Mouse (Mus musculus): ENCODE measurements around the gene Abi3. TPM values are rescaled to one million over a fixed set of nuclear protein-coding genes. Genes with fewer than 3 reads are reported as not detected.

Gene Abi3
- polyA plus RNA-seq, 1 experiment from 2014 or later, result 3.9 TPM

- no peak overlapping the region for H3K27ac ChIP-seq (ENCODE audit: low read depth, low read length)
- H3K9me3 ChIP-seq (ENCODE audit: control insufficient read depth, low read length), result no peaks in the 10 kb centered on the region
- no peaks in the 10 kb centered on the region for H3K36me3 ChIP-seq (ENCODE audit: control insufficient read depth, insufficient read depth, low read length)
- H3K9ac ChIP-seq (ENCODE audit: low read depth, low read length), result no peak overlapping the region
- no peak for ATAC-seq (ENCODE audit: low FRiP score, low TSS enrichment)
- no peak overlapping the region for H3K4me2 ChIP-seq (replicated peaks; ENCODE audit: low read depth, low read length)
- H3K27me3 ChIP-seq (ENCODE audit: control insufficient read depth, insufficient read depth, low read length), result peaks cover 57% of the 10 kb centered on the region
- 0 out of 2 replicates have a peak overlapping the region, but pooled peaks have one; percentile 14 for H3K4me3 ChIP-seq (ENCODE audit: low read length)
- peaks cover 32% of the 10 kb centered on the region for H3K4me1 ChIP-seq (ENCODE audit: control insufficient read depth, insufficient read depth, low read length)
- 16% methylated on average over 15 of the region's 15 CpGs for WGBS
Observed at GRCm38 (mm10) chr11:95834742-95835710, 7.2 kb downstream of the Abi3 start.

GRCm38 (mm10) chr11:95834143-95834667 lies 8.1 kb downstream of the Abi3 start:
- no peak overlapping the region for H3K9ac ChIP-seq (ENCODE audit: low read depth, low read length)
- no peak for ATAC-seq (ENCODE audit: low FRiP score, low TSS enrichment)
- 4% methylated on average over 21 of the region's 22 CpGs for WGBS
- peak overlapping the region; percentile 14 for H3K4me3 ChIP-seq (ENCODE audit: low read length)
- H3K36me3 ChIP-seq (ENCODE audit: control insufficient read depth, insufficient read depth, low read length), result no peaks in the 10 kb centered on the region
- no peaks in the 10 kb centered on the region for H3K9me3 ChIP-seq (ENCODE audit: control insufficient read depth, low read length)
- no peak overlapping the region; the same call in 1 of the 2 replicates for H3K4me2 ChIP-seq (replicated peaks; ENCODE audit: low read depth, low read length)
- peaks cover 65% of the 10 kb centered on the region for H3K27me3 ChIP-seq (ENCODE audit: control insufficient read depth, insufficient read depth, low read length)
- H3K4me1 ChIP-seq (ENCODE audit: control insufficient read depth, insufficient read depth, low read length), result peaks cover 32% of the 10 kb centered on the region
- no peak overlapping the region for H3K27ac ChIP-seq (ENCODE audit: low read depth, low read length)

- H3K27ac ChIP-seq (ENCODE audit: low read depth, low read length), result no peak overlapping the region
- H3K27me3 ChIP-seq (ENCODE audit: control insufficient read depth, insufficient read depth, low read length), result peaks cover 70% of the 10 kb centered on the region
- peak overlapping the region; percentile 14 for H3K4me3 ChIP-seq (ENCODE audit: low read length)
- no peaks in the 10 kb centered on the region for H3K36me3 ChIP-seq (ENCODE audit: control insufficient read depth, insufficient read depth, low read length)
- no peak overlapping the region for H3K4me2 ChIP-seq (replicated peaks; ENCODE audit: low read depth, low read length)
- no peak for ATAC-seq (ENCODE audit: low FRiP score, low TSS enrichment)
- H3K4me1 ChIP-seq (ENCODE audit: control insufficient read depth, insufficient read depth, low read length), result peaks cover 32% of the 10 kb centered on the region
- WGBS, result 10% methylated on average over 18 of the region's 18 CpGs
- no peak overlapping the region for H3K9ac ChIP-seq (ENCODE audit: low read depth, low read length)
- H3K9me3 ChIP-seq (ENCODE audit: control insufficient read depth, low read length), result no peaks in the 10 kb centered on the region
Observed at GRCm38 (mm10) chr11:95833631-95834142, 8.6 kb downstream of the Abi3 start.

GRCm38 (mm10) chr11:95833006-95833570 lies 9.2 kb downstream of the Abi3 start:
- H3K9ac ChIP-seq (ENCODE audit: low read depth, low read length), result no peak overlapping the region
- no peak overlapping the region for H3K4me3 ChIP-seq (ENCODE audit: low read length)
- peaks cover 76% of the 10 kb centered on the region for H3K27me3 ChIP-seq (ENCODE audit: control insufficient read depth, insufficient read depth, low read length)
- no peaks in the 10 kb centered on the region for H3K9me3 ChIP-seq (ENCODE audit: control insufficient read depth, low read length)
- peaks cover 32% of the 10 kb centered on the region for H3K4me1 ChIP-seq (ENCODE audit: control insufficient read depth, insufficient read depth, low read length)
- no peak overlapping the region for H3K4me2 ChIP-seq (replicated peaks; ENCODE audit: low read depth, low read length)
- no peaks in the 10 kb centered on the region for H3K36me3 ChIP-seq (ENCODE audit: control insufficient read depth, insufficient read depth, low read length)
- WGBS, result 22% methylated on average over 8 of the region's 8 CpGs
- H3K27ac ChIP-seq (ENCODE audit: low read depth, low read length), result no peak overlapping the region
- no peak for ATAC-seq (ENCODE audit: low FRiP score, low TSS enrichment)

- Histone ChIP-seq H3K4me3 (ENCODE audit: low read length) (no peak overlapping the region), H3K36me3 (ENCODE audit: control insufficient read depth, insufficient read depth, low read length) (no peaks in the 10 kb centered on the region), H3K9ac (ENCODE audit: low read depth, low read length) (no peak overlapping the region), H3K27me3 (ENCODE audit: control insufficient read depth, insufficient read depth, low read length) (peaks cover 80% of the 10 kb centered on the region), H3K4me1 (ENCODE audit: control insufficient read depth, insufficient read depth, low read length) (peaks cover 32% of the 10 kb centered on the region), H3K27ac (ENCODE audit: low read depth, low read length) (no peak overlapping the region), H3K9me3 (ENCODE audit: control insufficient read depth, low read length) (no peaks in the 10 kb centered on the region), H3K4me2 (replicated peaks; ENCODE audit: low read depth, low read length) (no peak overlapping the region)
- ATAC-seq (ENCODE audit: low FRiP score, low TSS enrichment), result no peak
- WGBS, result 43% methylated on average over 18 of the region's 18 CpGs
Observed at GRCm38 (mm10) chr11:95832129-95833005, 9.9 kb downstream of the Abi3 start.

- Histone ChIP-seq H3K27me3 (ENCODE audit: control insufficient read depth, insufficient read depth, low read length) (peaks cover 86% of the 10 kb centered on the region), H3K9me3 (ENCODE audit: control insufficient read depth, low read length) (no peaks in the 10 kb centered on the region), H3K9ac (ENCODE audit: low read depth, low read length) (no peak overlapping the region), H3K27ac (ENCODE audit: low read depth, low read length) (no peak overlapping the region), H3K36me3 (ENCODE audit: control insufficient read depth, insufficient read depth, low read length) (no peaks in the 10 kb centered on the region), H3K4me3 (ENCODE audit: low read length) (no peak overlapping the region), H3K4me1 (ENCODE audit: control insufficient read depth, insufficient read depth, low read length) (peaks cover 26% of the 10 kb centered on the region), H3K4me2 (replicated peaks; ENCODE audit: low read depth, low read length) (no peak overlapping the region)
- no peak for ATAC-seq (ENCODE audit: low FRiP score, low TSS enrichment)
- 7% methylated on average over 14 of the region's 15 CpGs for WGBS
Observed at GRCm38 (mm10) chr11:95831641-95832040, 10.6 kb downstream of the Abi3 start.

- H3K9me3 ChIP-seq (ENCODE audit: control insufficient read depth, low read length), result no peaks in the 10 kb centered on the region
- no peak for ATAC-seq (ENCODE audit: low FRiP score, low TSS enrichment)
- H3K4me3 ChIP-seq (ENCODE audit: low read length), result peak overlapping the region; percentile 32
- H3K4me1 ChIP-seq (ENCODE audit: control insufficient read depth, insufficient read depth, low read length), result peaks cover 26% of the 10 kb centered on the region
- H3K4me2 ChIP-seq (replicated peaks; ENCODE audit: low read depth, low read length), result peak overlapping the region; percentile 38
- no peaks in the 10 kb centered on the region for H3K36me3 ChIP-seq (ENCODE audit: control insufficient read depth, insufficient read depth, low read length)
- H3K9ac ChIP-seq (ENCODE audit: low read depth, low read length), result peak overlapping the region; percentile 23; the same call in 1 of the 2 replicates
- H3K27me3 ChIP-seq (ENCODE audit: control insufficient read depth, insufficient read depth, low read length), result peaks cover 90% of the 10 kb centered on the region
- H3K27ac ChIP-seq (ENCODE audit: low read depth, low read length), result no peak overlapping the region
- 1% methylated on average over 10 of the region's 10 CpGs for WGBS
Observed at GRCm38 (mm10) chr11:95831276-95831619, 11.0 kb downstream of the Abi3 start.

- peak overlapping the region; percentile 38 for H3K4me2 ChIP-seq (replicated peaks; ENCODE audit: low read depth, low read length)
- H3K27ac ChIP-seq (ENCODE audit: low read depth, low read length), result no peak overlapping the region
- no peak for ATAC-seq (ENCODE audit: low FRiP score, low TSS enrichment)
- H3K9ac ChIP-seq (ENCODE audit: low read depth, low read length), result peak overlapping the region; percentile 23; the same call in 1 of the 2 replicates
- H3K27me3 ChIP-seq (ENCODE audit: control insufficient read depth, insufficient read depth, low read length), result peaks cover 87% of the 10 kb centered on the region
- no peaks in the 10 kb centered on the region for H3K9me3 ChIP-seq (ENCODE audit: control insufficient read depth, low read length)
- no peaks in the 10 kb centered on the region for H3K36me3 ChIP-seq (ENCODE audit: control insufficient read depth, insufficient read depth, low read length)
- peak overlapping the region; percentile 32 for H3K4me3 ChIP-seq (ENCODE audit: low read length)
- peaks cover 24% of the 10 kb centered on the region for H3K4me1 ChIP-seq (ENCODE audit: control insufficient read depth, insufficient read depth, low read length)
- WGBS, result 2% methylated on average over 80 of the region's 80 CpGs
Observed at GRCm38 (mm10) chr11:95830411-95831275, 11.6 kb downstream of the Abi3 start.
